Comparison of ENCODE assay signal across 1 mouse cellular context in the genomic region with DNA sequence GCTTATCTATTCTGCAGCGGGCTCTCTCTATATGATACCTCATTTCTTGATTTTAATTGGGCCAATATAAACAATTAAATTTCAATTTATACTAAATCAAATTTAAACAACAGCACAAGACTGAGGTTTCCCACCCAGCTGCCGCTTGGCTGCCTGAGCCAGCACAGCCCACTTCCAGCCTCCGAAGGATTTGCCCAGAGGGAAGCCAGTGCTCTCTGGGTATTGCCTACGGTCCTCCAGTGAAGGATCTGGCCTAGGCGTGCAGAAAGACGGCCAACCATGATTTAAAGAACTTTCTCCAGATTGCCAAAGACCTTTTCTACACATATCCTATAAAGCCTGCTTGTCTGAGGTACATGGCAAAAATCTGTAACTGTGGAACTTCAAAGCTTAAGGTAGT.
TF ChIP-seq lines count a peak whose summit lies in the region.

No protein-coding gene starts in this region.

TF ChIP-seq in CH12.LX, 34 proteins besides CTCF, POLR2A, EP300 and RAD21:
- no peak for TF ChIP-seq POLR2AphosphoS2 (IDR thresholded peaks at IDR 0.05; ENCODE audit: low read depth, low read length)
- TF ChIP-seq ZNF384 (IDR thresholded peaks at IDR 0.05; ENCODE audit: low read depth, low read length), result 0 out of 2 replicates have a peak, but pooled peaks have one; percentile 0
- no peak for TF ChIP-seq NRF1 (IDR thresholded peaks at IDR 0.05; ENCODE audit: low read depth, low read length)
- no peak for TF ChIP-seq JUN (IDR thresholded peaks at IDR 0.05; ENCODE audit: insufficient read depth, low read depth, low read length)
- no peak for TF ChIP-seq MAX (IDR thresholded peaks at IDR 0.05; ENCODE audit: low read length)
